Mouse (Mus musculus): ENCODE data around the gene Slc6a13.

DNA sequence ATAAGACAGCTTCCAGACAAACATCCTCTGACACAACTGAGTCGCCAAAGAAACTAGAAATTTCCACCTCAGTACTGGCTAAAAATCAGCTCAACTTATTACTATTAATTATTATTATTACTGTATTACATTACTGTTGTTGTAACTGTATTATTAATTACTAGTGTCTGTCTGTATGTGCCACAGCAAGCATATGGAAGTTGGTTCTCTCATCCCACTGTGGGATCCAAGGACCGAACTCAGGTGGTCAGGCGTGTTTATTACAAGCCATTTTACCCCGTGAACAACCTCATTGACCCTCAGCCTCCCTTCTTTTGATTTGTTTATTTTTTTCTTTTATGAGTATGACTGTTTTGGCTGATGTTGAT, 28.3 kb upstream of the Slc6a13 start:
- TF ChIP-seq GATA1 (IDR thresholded peaks at IDR 0.05; ENCODE audit: borderline replicate concordance, low read length) (no peak), FLI1 (IDR thresholded peaks at IDR 0.05; ENCODE audit: low read length) (no peak)

Data from megakaryocyte, embryonic 14.5 days (primary cell).